Mouse (Mus musculus): ENCODE results near the gene Kdelc2.

Gene Kdelc2

GRCm38 (mm10) chr9:53383951-53384866 is at the start of gene Kdelc2:
Gene Kdelc2 (plus strand): TSS chr9:53384025.
- peak; percentile 17 to 45 for DNase-seq

- DNase-seq: no peak
These were observed 48.7 kb upstream of the Kdelc2 start for GRCm38 (mm10) chr9:53335131-53335530.

- no peak for DNase-seq
These were observed 44.2 kb upstream of the Kdelc2 start for GRCm38 (mm10) chr9:53339603-53340002.

GRCm38 (mm10) chr9:53340328-53340916 is 43.4 kb upstream of the Kdelc2 start:
- DNase-seq: no peak

GRCm38 (mm10) chr9:53340969-53341368 is 42.9 kb upstream of the Kdelc2 start:
- DNase-seq: no peak

GRCm38 (mm10) chr9:53341981-53342380 is 41.8 kb upstream of the Kdelc2 start:
- DNase-seq: no peak

- no peak for DNase-seq
These were observed 39.0 kb upstream of the Kdelc2 start for GRCm38 (mm10) chr9:53344646-53345432.

GRCm38 (mm10) chr9:53345728-53346127 is 38.1 kb upstream of the Kdelc2 start:
- DNase-seq: no peak

GRCm38 (mm10) chr9:53346402-53346801 is 37.4 kb upstream of the Kdelc2 start:
- DNase-seq: no peak

GRCm38 (mm10) chr9:53349211-53349610 is 34.6 kb upstream of the Kdelc2 start:
- no peak for DNase-seq

- DNase-seq: no peak
These were observed 33.5 kb upstream of the Kdelc2 start for GRCm38 (mm10) chr9:53350331-53350730.

- no peak for DNase-seq
These were observed 31.9 kb upstream of the Kdelc2 start for GRCm38 (mm10) chr9:53351899-53352298.

GRCm38 (mm10) chr9:53353161-53353560 is 30.7 kb upstream of the Kdelc2 start:
- no peak for DNase-seq

- no peak for DNase-seq
These were observed 27.3 kb upstream of the Kdelc2 start for GRCm38 (mm10) chr9:53356219-53357155.

- no peak for DNase-seq
These were observed 12.5 kb upstream of the Kdelc2 start for GRCm38 (mm10) chr9:53371339-53371738.

- no peak for DNase-seq
These were observed 7.9 kb upstream of the Kdelc2 start for GRCm38 (mm10) chr9:53375907-53376306.

GRCm38 (mm10) chr9:53376820-53377219 is 7.0 kb upstream of the Kdelc2 start:
- DNase-seq: peak in 1 of 2 experiments; percentile 25

GRCm38 (mm10) chr9:53377597-53377996 is 6.2 kb upstream of the Kdelc2 start:
- DNase-seq: no peak

- no peak for DNase-seq
These were observed 5.7 kb upstream of the Kdelc2 start for GRCm38 (mm10) chr9:53378171-53378570.

GRCm38 (mm10) chr9:53380595-53380994 is 3.2 kb upstream of the Kdelc2 start:
- DNase-seq: no peak

- DNase-seq: no peak
These were observed 2.7 kb upstream of the Kdelc2 start for GRCm38 (mm10) chr9:53381113-53381615.

- no peak for DNase-seq
These were observed 1.0 kb downstream of the Kdelc2 start for GRCm38 (mm10) chr9:53384873-53385272.

All from spleen, adult 18-20 months (tissue).